Comparison of ENCODE assay signal across 16 mouse cellular contexts in the genomic region with DNA sequence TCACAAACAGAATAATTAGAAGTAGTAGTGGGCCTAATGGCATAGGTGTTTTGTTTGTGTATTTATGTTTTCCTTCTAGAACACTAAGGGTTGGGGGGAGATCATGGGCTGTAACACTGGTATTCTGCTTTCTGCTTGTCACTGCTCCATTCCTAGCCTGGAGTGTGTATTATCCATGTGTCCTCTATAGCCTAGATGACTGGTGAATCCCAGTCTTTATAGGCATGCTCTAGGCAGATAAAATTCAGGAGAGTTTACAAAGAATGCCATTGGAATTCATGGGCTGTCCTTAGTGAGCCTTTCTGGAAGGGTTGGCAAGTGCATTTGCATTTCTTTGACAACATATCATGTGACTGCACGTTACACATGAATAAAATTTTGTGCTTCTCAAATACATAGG.
"Had no signal": no experiment of that assay in that cellular context is flagged by ENCODE, and none has a peak within 500 bp of the region (broad histone marks: within the 10 kb centered on the region; RNA-seq: fewer than 3 reads in every experiment).

No protein-coding gene starts in this region.

- H3K27ac ChIP-seq: layer of hippocampus, adult 2 months; limb, embryonic 12.5 days; liver, embryonic 13.5 days; lung, embryonic 15.5 days; macrophage; neural tube, embryonic 12.5 days; stomach, embryonic 15.5 days had no signal

- H3K9ac ChIP-seq: limb, embryonic 12.5 days; liver, embryonic 13.5 days; liver, postnatal 0 days; lung, embryonic 15.5 days; neural tube, embryonic 12.5 days; stomach, embryonic 15.5 days had no signal

- H3K4me1 ChIP-seq: liver, embryonic 13.5 days; lung, embryonic 15.5 days; neural tube, embryonic 12.5 days; stomach, embryonic 15.5 days had no signal

- H3K4me3 ChIP-seq: layer of hippocampus, adult 2 months; limb, embryonic 12.5 days; liver, embryonic 13.5 days; lung, embryonic 15.5 days; neural tube, embryonic 12.5 days; stomach, embryonic 15.5 days had no signal

- H3K36me3 ChIP-seq: liver, embryonic 13.5 days had no signal

- ATAC-seq: liver, postnatal 0 days had no signal

- H3K4me2 ChIP-seq: limb, embryonic 12.5 days; liver, embryonic 13.5 days; lung, embryonic 15.5 days; neural tube, embryonic 12.5 days; stomach, embryonic 15.5 days had no signal

- DNase-seq: kidney, postnatal 10 days; kidney, postnatal 4 days; liver; liver, embryonic 13.5 days; liver, postnatal 0 days; lung, postnatal 14 days; retina, postnatal 1 day; right cerebral cortex, postnatal 14 days; thymus, adult 2 months; thymus, postnatal 25 days had no signal

- H3K27me3 ChIP-seq: limb, embryonic 12.5 days; liver, embryonic 13.5 days; lung, embryonic 15.5 days; neural tube, embryonic 12.5 days; stomach, embryonic 15.5 days had no signal

- H3K9me3 ChIP-seq: limb, embryonic 12.5 days; liver, embryonic 13.5 days; lung, embryonic 15.5 days; neural tube, embryonic 12.5 days; stomach, embryonic 15.5 days had no signal
